Mouse (Mus musculus) cortical plate, adult 2 months (tissue): Measurements from ENCODE around the gene Gjd2.

ENCODE experiments used
- CTCF ChIP-seq: fragments of 200-500 bp; IDR thresholded peaks from 2 replicates; pipeline ENCODE4 v1.5.1; 2011; ENCODE audit warnings: mild to moderate bottlenecking, control low read depth, low read length; ENCODE audit not compliant: insufficient read depth; ENCODE audit errors: extremely low read depth
- POLR2A ChIP-seq: fragments of 200-500 bp; IDR thresholded peaks from 2 replicates; pipeline ENCODE4 v1.6.1; 2011; ENCODE audit warnings: mild to moderate bottlenecking, low read length, control low read depth; ENCODE audit not compliant: insufficient read depth; ENCODE audit errors: extremely low read depth

DNA sequence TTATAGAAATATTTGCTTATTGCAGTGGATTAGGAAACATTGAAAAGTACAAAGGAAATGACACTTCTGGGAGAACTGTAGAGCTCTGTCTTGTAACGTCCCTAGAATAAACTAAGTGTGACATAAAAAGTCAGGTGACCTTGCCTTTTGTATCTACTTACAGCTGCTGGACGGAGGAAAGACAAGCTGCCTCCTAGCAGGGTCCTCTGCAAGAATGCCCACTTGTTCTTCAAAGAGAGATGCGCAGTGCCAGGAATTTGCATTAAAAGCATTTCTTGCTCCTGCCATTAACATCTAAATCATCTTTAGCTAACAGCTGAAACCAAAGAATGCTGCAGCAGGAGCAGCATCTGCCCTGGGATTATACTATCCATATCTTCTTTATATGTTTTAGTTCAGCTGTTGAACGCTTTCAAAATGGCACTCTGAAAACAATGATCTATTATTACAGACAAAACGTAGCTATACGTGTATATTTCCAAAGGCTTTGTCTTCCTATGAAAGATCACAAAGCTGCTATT, 46.7 kb upstream of the Gjd2 start:
- no peak for TF ChIP-seq POLR2A
- TF ChIP-seq CTCF, result no peak
